Comparison of ENCODE assay signal across 11 mouse cellular contexts in genomic region chr14:25534918-25535582, GRCm38 (mm10).
DNase-seq lines count a peak whose midpoint lies in the region; ATAC-seq and TF ChIP-seq lines count a peak whose summit lies in the region.
"Had no signal": no experiment of that assay in that cellular context is flagged by ENCODE, and none has a peak within 500 bp of the region (broad histone marks: within the 10 kb centered on the region; RNA-seq: fewer than 3 reads in every experiment).

No protein-coding gene starts in this region.

- H3K9me3 ChIP-seq in heart, embryonic 10.5 days, result no peaks in the 10 kb centered on the region
- no peaks in the 10 kb centered on the region for H3K9me3 ChIP-seq in midbrain, embryonic 10.5 days (replicated peaks)
- no peaks in the 10 kb centered on the region for H3K9me3 ChIP-seq in midbrain, embryonic 11.5 days (ENCODE audit: control insufficient read depth, low read length)
- no peaks in the 10 kb centered on the region for H3K9me3 ChIP-seq in hindbrain, embryonic 14.5 days (ENCODE audit: control insufficient read depth, low read length)

- H3K9ac ChIP-seq in midbrain, embryonic 11.5 days (ENCODE audit: low read length), result no peak overlapping the region
- no peak overlapping the region for H3K9ac ChIP-seq in hindbrain, embryonic 14.5 days

- H3K79me2 ChIP-seq in myocyte (ENCODE audit: control insufficient read depth, insufficient read depth), result peaks cover 40% of the 10 kb centered on the region

- no peak for DNase-seq in heart, embryonic 10.5 days (ENCODE audit: low spot score)
- DNase-seq in heart, adult 8-10 months (ENCODE audit: low spot score), result no peak
- no peak for DNase-seq in midbrain, embryonic 10.5 days (ENCODE audit: low spot score)
- DNase-seq in midbrain, embryonic 11.5 days (ENCODE audit: low spot score, missing footprints), result no peak
- no peak for DNase-seq in hindbrain, embryonic 14.5 days (ENCODE audit: low spot score)
- no peak for DNase-seq in natural killer cell, adult 2 months (ENCODE audit: low spot score in 2 of 2)
- DNase-seq: kidney, postnatal 36 days; thymus, postnatal 14 days had no signal

- H3K4me1 ChIP-seq in heart, embryonic 10.5 days, result peaks cover 80% of the 10 kb centered on the region
- peaks cover 31% of the 10 kb centered on the region for H3K4me1 ChIP-seq in midbrain, embryonic 10.5 days
- H3K4me1 ChIP-seq in midbrain, embryonic 11.5 days (ENCODE audit: control insufficient read depth, insufficient read depth, low read length), result no peaks in the 10 kb centered on the region
- H3K4me1 ChIP-seq in hindbrain, embryonic 14.5 days (replicated peaks; ENCODE audit: control insufficient read depth, insufficient read depth, low read length), result peaks cover 12% of the 10 kb centered on the region

- ATAC-seq in midbrain, embryonic 11.5 days (ENCODE audit: low FRiP score), result no peak
- ATAC-seq in hindbrain, embryonic 14.5 days (ENCODE audit: low FRiP score), result no peak
- no peak for ATAC-seq in erythroid progenitor cell, adult 5-6 weeks (replicated peaks; ENCODE audit: low FRiP score, poor library complexity, severe bottlenecking)
- ATAC-seq: activated CD4-positive, CD25-positive, alpha-beta regulatory T cell, adult 4 months had no signal

- no peak overlapping the region for H3K4me2 ChIP-seq in midbrain, embryonic 11.5 days
- H3K4me2 ChIP-seq in hindbrain, embryonic 14.5 days (replicated peaks), result no peak overlapping the region
- peak overlapping the region; percentile 58 for H3K4me2 ChIP-seq in myocyte (ENCODE audit: low read depth)

- WGBS in heart, embryonic 10.5 days, result 63% methylated on average over 11 of the region's 11 CpGs
- WGBS in midbrain, embryonic 10.5 days, result 86% methylated on average over 11 of the region's 11 CpGs
- 85% methylated on average over 11 of the region's 11 CpGs for WGBS in midbrain, embryonic 11.5 days
- WGBS in hindbrain, embryonic 14.5 days, result 86% methylated on average over 11 of the region's 11 CpGs

- H3K27me3 ChIP-seq in heart, embryonic 10.5 days (ENCODE audit: insufficient read depth, poor library complexity, severe bottlenecking), result no peaks in the 10 kb centered on the region
- H3K27me3 ChIP-seq in midbrain, embryonic 10.5 days (ENCODE audit: low read depth, poor library complexity, severe bottlenecking), result no peaks in the 10 kb centered on the region
- H3K27me3 ChIP-seq in midbrain, embryonic 11.5 days (ENCODE audit: control insufficient read depth, insufficient read depth, low read length), result no peaks in the 10 kb centered on the region
- H3K27me3 ChIP-seq in hindbrain, embryonic 14.5 days (ENCODE audit: control insufficient read depth, insufficient read depth, low read length), result no peaks in the 10 kb centered on the region
- H3K27me3 ChIP-seq in myocyte (ENCODE audit: control insufficient read depth, insufficient read depth, insufficient read length), result no peaks in the 10 kb centered on the region

- H3K4me3 ChIP-seq in heart, embryonic 10.5 days, result no peak overlapping the region
- H3K4me3 ChIP-seq in midbrain, embryonic 10.5 days, result no peak overlapping the region
- H3K4me3 ChIP-seq in midbrain, embryonic 11.5 days (ENCODE audit: low read depth, low read length), result no peak overlapping the region
- no peak overlapping the region for H3K4me3 ChIP-seq in hindbrain, embryonic 14.5 days (replicated peaks; ENCODE audit: low read length)
- H3K4me3 ChIP-seq in myocyte, result no peak overlapping the region

- H3K27ac ChIP-seq in heart, embryonic 10.5 days, result peak overlapping the region; percentile 87
- H3K27ac ChIP-seq in midbrain, embryonic 10.5 days (replicated peaks), result peak overlapping the region; percentile 42; the same call in 1 of the 2 replicates
- H3K27ac ChIP-seq in midbrain, embryonic 11.5 days (ENCODE audit: low read depth, low read length), result no peak overlapping the region
- 0 out of 2 replicates have a peak overlapping the region, but pooled peaks have one; percentile 32 for H3K27ac ChIP-seq in hindbrain, embryonic 14.5 days

- TF ChIP-seq POLR2A in myocyte (IDR thresholded peaks at IDR 0.05; ENCODE audit: insufficient read length, low read depth), result no peak

- peaks cover 35% of the 10 kb centered on the region for H3K36me3 ChIP-seq in heart, embryonic 10.5 days
- H3K36me3 ChIP-seq in midbrain, embryonic 10.5 days, result peaks cover 86% of the 10 kb centered on the region
- H3K36me3 ChIP-seq in midbrain, embryonic 11.5 days (ENCODE audit: control insufficient read depth, insufficient read depth, low read length), result peaks cover 12% of the 10 kb centered on the region
- peaks cover 23% of the 10 kb centered on the region for H3K36me3 ChIP-seq in hindbrain, embryonic 14.5 days (replicated peaks; ENCODE audit: control insufficient read depth, insufficient read depth)
- peaks cover 10% of the 10 kb centered on the region for H3K36me3 ChIP-seq in myocyte (ENCODE audit: control insufficient read depth, insufficient read depth)

- H3ac ChIP-seq in myocyte (ENCODE audit: control insufficient read depth, insufficient read length), result no peak overlapping the region

TF ChIP-seq in myocyte, 11 proteins besides CTCF, POLR2A, EP300 and RAD21:
- TF ChIP-seq POLR2AphosphoS2 (IDR thresholded peaks at IDR 0.05; ENCODE audit: insufficient read length, low read depth) (no peak), REST (IDR thresholded peaks at IDR 0.05; ENCODE audit: insufficient read depth, insufficient read length) (no peak), MYOG (IDR thresholded peaks at IDR 0.05; ENCODE audit: control insufficient read depth in 1 of 3, insufficient read depth in 1 of 3, insufficient read length in 2 of 3, low read depth in 2 of 3) (no peak), MAX (IDR thresholded peaks at IDR 0.05; ENCODE audit: low read depth) (no peak), USF1 (IDR thresholded peaks at IDR 0.05; ENCODE audit: low read depth) (no peak), CEBPB (IDR thresholded peaks at IDR 0.05; ENCODE audit: insufficient read depth, poor library complexity, severe bottlenecking) (no peak), SRF (IDR thresholded peaks at IDR 0.05; ENCODE audit: control insufficient read depth, insufficient read length, low read depth) (no peak), MYOD1 (IDR thresholded peaks at IDR 0.05; ENCODE audit: control insufficient read depth in 1 of 3, insufficient read length in 2 of 3, low read depth in 2 of 3) (no peak), TCF12 (IDR thresholded peaks at IDR 0.05; ENCODE audit: insufficient read depth, poor library complexity, severe bottlenecking) (no peak), TCF3 (IDR thresholded peaks at IDR 0.05; ENCODE audit: insufficient read length, low read depth) (no peak), E2F4 (IDR thresholded peaks at IDR 0.05; ENCODE audit: insufficient read depth) (no peak)
